Mouse (Mus musculus): Measurements from ENCODE around the gene Pik3c2a.

DNA sequence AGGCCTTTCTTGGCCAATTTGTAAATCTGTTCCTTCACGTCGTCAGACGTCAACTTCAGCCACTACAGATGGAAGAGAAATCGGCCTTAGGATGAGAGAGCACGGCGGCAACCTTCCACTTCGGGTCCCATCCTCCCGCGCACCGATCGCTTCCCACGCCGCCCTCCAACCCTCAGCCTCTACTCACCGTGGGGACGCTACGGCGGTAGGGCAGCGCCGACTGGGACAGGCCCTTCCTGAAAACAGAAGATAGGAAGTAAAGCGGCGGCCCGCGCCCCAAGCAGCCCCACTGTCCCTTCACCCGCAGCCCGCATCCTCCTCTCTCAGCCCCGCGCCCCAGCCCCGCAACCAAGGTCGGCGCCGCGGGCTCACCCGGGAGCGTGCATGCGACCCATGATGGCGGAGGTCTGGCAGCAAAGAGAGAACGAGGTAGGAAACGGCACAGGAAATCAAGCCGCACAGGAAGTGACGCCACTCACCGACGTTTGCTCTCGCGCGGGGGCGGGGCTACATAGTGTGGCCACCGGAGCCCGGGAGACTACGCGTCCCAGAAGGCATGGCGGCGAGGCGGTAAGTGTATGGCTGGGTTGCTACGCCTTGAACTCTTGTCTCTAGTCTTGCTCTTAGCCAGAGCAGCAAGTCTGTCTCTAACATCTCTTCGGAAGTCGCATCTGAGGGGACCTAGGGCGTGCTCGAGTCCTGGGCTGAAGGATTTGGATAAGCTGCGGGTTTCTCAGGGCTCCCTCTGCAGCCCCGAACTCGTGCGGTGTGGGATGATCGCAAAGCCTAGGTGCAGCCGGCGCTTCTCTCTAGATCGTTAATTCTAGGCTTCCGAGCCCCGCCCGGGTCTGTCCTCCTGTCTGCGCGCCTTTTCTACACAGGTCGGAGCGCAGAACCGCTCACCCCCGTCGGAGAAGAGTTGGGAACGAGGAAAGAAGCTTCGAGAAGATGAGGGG, 109.3 kb downstream of the Pik3c2a start, which contains the start of gene Rps13:
- no peak for TF ChIP-seq BHLHE40 (IDR thresholded peaks at IDR 0.05; ENCODE audit: low read depth, low read length)
- TF ChIP-seq ZNF384 (IDR thresholded peaks at IDR 0.05; ENCODE audit: low read depth, low read length), result no peak
- TF ChIP-seq MAX (IDR thresholded peaks at IDR 0.05; ENCODE audit: low read length), result peak; percentile 87; the same call in 1 of the 2 replicates
- peak; percentile 82 for TF ChIP-seq ELF1 (IDR thresholded peaks at IDR 0.05; ENCODE audit: low read depth, low read length)
- no peak for TF ChIP-seq E2F4 (IDR thresholded peaks at IDR 0.05; ENCODE audit: insufficient replicate concordance, low read depth, low read length)
- peak; percentile 97 for TF ChIP-seq POLR2A (IDR thresholded peaks at IDR 0.05; ENCODE audit: low read depth, low read length)
- 0 out of 2 replicates have a peak, but pooled peaks have one; percentile 3 for TF ChIP-seq JUN (IDR thresholded peaks at IDR 0.05; ENCODE audit: insufficient read depth, low read depth, low read length)

Data from CH12.LX (cell line).